Mouse (Mus musculus): ENCODE measurements around the gene Lypla2. TPM values are rescaled to one million over a fixed set of nuclear protein-coding genes. Genes with fewer than 3 reads are reported as not detected.
"Not testable (repeated sequence)": the region's sequence is repeated elsewhere in the genome, so short reads cannot be mapped to it uniquely, and the experiment has no call there.

Gene Lypla2
- total RNA-seq, 2 experiments from 2014 or later, result 64.7 to 65.4 TPM

DNA sequence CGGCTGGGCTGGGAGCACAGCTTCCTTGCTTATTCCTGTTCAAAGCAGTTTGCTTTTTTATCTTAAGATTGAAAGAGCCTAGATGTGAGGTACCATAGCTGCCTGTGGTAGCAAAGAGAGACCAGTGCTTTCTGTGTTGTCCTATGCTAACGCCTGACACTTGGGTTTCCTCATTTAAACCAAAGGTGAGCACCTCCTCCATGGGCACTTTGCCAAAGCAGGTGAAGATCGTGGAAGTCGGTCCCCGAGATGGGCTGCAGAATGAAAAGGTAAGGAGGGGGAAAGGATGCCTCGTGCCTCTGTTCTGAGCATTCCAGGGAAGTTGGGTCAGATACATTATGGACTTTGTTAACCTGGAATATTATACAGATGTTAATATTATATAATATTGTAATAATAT is 22.1 kb downstream of the Lypla2 start:
- no peak for DNase-seq (ENCODE audit: low spot score in 2 of 2)

DNA sequence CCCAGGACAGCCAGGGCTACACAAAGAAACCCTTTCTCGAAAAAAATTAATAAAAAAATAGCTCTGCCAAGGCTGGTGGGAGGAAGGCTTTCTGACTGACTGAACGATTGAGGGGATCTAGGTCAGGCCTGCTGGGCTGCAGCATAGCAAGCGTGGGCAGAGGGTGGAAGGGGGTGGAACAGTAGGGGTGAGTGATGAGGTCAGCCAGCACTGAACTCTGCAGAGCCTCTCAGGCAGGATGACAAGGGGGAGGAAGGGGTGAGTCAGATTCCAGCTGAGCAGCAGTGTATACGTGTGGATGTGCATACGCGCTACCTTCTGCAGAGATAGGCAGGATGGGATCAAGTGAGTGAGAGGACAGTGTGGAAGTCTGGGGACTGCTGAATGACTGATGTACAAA is 22.5 kb downstream of the Lypla2 start:
- no peak for DNase-seq (ENCODE audit: low spot score in 2 of 2)

- no peak for DNase-seq (ENCODE audit: low spot score in 2 of 2)
Observed at GRCm38 (mm10) chr4:135949475-135949874, 23.0 kb downstream of the Lypla2 start.

GRCm38 (mm10) chr4:135948142-135948541 is 24.3 kb downstream of the Lypla2 start:
- no peak for DNase-seq (ENCODE audit: low spot score in 2 of 2)

DNA sequence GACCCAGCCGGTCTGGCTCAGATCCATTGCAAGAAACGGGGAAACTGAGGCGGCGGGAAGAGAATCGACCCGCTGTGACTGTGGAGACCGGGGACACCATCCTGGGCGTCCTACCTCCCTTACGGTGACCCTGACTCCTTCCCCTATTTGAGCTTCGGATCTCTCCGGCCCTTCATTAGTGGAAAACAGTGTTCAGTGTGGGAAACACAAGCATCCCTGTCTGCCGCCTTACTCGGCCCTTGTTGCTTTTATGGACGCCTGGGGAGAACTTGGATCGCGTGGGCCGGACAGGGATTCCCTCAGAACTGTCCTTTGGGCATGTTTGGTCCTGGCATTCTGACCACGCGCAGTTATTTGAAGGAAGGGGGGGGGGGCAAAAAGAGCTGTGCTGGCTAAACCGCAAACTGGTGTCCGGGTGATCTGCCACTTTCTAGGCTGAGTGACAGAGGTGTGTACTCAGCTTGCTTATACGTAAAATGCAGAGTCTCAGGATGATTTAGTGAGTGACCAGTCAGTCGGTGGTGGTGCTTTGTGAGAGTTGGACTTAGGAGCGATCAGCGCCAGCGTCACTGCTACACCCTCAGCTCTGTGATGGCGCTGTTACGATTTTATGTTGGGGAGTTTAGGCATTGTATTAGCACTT is 25.6 kb downstream of the Lypla2 start:
- no peak for DNase-seq (ENCODE audit: low spot score in 2 of 2)

DNA sequence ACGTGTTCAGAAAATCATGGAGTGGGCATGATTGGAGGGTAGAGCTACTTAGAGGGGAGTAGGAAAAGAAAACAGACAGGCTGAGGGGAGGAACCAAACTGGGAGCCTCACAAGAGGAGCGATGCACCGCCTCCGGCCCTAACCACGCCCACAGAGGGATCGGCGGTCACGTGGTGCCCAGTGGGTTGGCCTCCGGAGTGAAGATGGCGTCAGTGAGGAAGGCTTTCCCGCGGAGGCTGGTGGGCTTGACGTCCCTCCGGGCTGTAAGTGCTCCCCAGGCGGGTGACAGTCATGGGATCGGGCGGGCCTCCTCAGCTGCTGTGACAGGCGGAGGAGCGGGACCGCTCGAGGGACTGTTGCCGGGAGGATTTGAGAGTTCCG is 26.2 kb downstream of the Lypla2 start, which contains the start of gene Hmgcl:
TSS of gene Hmgcl (plus strand) at position 171 of the 381 bp plus-strand sequence.
- peak; percentile 78 to 89 for DNase-seq (ENCODE audit: low spot score in 2 of 2)

- DNase-seq (ENCODE audit: low spot score in 2 of 2), result no peak
Observed at GRCm38 (mm10) chr4:135945706-135946105, 26.7 kb downstream of the Lypla2 start.

DNA sequence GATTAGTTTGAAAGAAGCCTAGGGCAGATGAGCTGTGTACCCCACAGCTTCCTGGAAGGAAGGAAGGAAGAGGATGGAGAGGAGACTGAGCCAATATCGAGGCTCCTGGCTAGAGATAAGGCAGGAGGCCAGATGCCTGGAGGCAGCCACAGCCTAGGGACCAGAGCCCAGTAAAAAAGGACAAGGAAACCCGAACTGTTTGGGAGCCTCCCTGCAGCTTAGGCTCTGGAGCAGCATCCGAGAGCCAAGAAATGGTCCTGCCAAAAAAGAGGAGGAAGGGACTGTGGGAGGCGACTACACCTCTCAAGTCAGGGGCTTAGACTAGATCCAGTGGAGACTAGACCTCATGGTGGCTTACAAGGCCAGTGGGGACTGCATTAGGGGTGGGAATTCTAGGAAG is 29.0 kb downstream of the Lypla2 start:
- no peak for DNase-seq (ENCODE audit: low spot score in 2 of 2)

GRCm38 (mm10) chr4:135942193-135942592 is 30.2 kb downstream of the Lypla2 start:
- DNase-seq (ENCODE audit: low spot score in 2 of 2), result no peak

GRCm38 (mm10) chr4:135941026-135941425 is 31.4 kb downstream of the Lypla2 start:
- not testable (repeated sequence) for DNase-seq (ENCODE audit: low spot score in 2 of 2)

DNA sequence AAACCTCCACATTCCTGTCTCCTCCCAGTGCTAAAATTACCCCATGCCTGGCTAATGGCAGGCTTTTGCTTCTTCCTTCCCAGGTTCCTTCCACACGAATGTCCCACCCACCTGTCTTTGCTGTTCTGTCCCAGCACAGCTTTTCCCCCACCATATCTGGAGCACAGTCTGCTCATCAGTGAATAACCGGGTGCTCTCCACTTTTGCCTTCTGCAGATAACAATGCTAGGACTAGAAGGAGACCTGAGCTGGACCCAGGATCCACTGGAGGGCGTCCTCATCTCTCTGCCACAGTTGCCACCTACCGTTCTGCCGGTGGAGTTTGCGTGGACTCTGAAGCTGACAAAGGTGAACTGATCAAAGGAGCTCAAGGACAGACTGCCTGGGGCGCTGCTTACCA is 33.6 kb downstream of the Lypla2 start:
- DNase-seq (ENCODE audit: low spot score in 2 of 2), result no peak

DNA sequence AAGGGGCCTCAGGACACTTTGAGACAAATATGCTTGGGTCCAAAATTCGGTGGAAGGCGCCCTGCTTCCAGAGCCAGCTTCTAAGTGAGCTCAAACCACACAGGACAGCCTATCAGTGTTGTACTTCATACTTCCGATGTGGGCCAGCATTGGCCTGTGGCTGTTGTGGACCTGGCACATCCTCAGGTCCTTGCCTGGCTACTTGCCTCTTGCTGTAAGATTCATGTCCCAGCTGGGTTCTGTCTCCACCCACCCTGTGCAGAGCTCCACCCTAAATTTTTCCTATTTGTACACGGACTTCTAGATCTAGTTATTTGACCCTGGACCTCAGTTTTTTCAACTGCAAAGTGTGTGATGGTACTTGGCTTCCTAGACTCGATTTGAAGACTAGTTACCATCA is 36.9 kb downstream of the Lypla2 start:
- DNase-seq (ENCODE audit: low spot score in 2 of 2), result no peak

DNA sequence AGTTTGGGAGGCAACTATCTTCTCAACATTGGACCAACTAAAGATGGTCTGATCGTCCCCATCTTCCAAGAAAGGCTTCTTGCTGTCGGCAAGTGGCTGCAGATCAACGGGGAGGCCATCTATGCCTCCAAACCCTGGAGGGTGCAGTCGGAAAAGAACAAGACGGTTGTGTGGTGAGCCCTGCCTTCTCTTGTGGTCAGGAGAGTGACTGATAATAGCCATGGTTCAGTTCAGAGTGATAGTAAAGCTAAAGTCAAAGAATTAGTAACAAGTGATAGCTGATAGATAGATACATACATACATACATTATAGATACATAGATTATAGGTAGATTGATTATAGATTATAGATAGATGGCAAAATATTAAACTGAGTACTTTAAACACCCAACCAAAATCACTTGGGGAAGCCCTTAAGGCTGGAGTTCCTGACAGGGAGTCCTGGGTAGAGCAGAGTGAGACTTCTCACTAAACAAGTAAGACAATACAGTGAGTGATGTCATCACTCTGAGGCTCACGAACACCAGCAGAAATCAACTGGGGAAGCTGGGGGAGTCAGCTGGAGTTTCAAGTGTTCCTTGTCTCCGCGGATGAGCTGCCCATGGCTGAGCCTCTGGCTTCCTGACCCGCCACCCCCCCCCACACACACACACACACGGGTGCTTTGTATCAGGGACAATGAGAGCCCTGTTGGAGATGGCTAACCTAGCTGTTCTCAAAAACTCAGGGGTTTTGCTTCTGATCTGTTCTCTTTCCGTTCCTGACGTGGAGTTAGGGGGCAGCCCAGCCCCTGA is 37.5 kb downstream of the Lypla2 start:
- DNase-seq (ENCODE audit: low spot score in 2 of 2), result no peak

DNA sequence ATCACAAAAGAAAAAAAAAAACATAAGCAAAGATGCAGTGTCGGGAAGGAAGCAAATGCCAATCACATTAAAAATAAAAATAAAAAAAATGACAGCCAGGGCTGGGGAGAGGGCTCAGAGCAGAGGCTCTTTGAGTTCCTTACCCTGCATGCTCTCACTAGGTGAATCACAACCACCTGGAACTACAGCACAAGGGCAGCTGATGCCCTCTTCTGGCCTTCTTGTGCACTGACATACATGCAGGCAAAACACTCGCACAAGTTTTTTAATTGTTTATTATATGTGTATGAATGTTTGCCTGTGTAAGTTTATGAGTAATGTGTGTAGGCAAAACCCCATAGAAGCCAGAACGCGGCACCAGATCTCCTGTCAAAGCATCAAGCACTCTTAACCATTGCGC is 40.6 kb downstream of the Lypla2 start:
- DNase-seq (ENCODE audit: low spot score in 2 of 2), result no peak

DNA sequence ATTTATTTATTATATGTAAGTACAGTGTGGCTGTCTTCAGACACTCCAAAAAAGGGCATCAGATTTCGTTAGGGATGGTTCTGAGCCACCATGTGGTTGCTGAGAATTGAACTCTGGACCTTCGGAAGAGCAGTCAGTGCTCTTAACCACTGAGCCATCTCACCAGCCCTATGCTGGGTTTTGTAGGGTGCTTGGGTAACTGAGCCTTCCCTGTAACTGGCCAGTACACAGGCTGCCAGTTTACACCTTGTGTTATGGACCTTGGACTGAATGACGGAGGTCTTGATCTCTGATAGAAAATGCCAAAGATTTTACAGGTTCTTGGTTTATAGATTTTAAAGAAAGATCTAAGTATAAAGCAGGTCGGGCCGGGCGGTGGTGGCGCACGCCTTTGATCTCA is 42.2 kb downstream of the Lypla2 start:
- no peak for DNase-seq (ENCODE audit: low spot score in 2 of 2)

GRCm38 (mm10) chr4:135929828-135930227 is 42.6 kb downstream of the Lypla2 start:
- DNase-seq (ENCODE audit: low spot score in 2 of 2), result no peak

- DNase-seq (ENCODE audit: low spot score in 2 of 2), result no peak
Observed at GRCm38 (mm10) chr4:135929405-135929804, 43.0 kb downstream of the Lypla2 start.

DNA sequence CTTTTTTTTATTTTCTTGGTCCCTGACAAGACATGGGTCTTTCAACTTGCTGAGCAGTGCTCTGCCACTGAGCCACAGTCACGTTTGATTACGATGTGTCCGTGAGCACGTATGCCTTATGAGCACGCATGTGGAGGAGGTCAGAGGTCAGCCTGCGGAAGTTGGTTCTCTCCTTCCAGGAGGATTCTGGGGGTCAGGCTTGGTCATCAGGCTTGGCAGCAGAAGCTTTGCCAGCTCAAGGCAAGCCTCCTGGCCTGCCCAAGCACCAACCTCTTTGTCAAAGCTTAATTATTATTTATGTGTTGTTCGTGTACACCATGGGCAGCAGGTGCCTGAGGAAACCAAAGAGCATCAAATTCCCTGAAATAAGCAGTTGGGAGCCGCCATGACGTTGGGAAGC is 44.0 kb downstream of the Lypla2 start:
- DNase-seq (ENCODE audit: low spot score in 2 of 2), result no peak

DNA sequence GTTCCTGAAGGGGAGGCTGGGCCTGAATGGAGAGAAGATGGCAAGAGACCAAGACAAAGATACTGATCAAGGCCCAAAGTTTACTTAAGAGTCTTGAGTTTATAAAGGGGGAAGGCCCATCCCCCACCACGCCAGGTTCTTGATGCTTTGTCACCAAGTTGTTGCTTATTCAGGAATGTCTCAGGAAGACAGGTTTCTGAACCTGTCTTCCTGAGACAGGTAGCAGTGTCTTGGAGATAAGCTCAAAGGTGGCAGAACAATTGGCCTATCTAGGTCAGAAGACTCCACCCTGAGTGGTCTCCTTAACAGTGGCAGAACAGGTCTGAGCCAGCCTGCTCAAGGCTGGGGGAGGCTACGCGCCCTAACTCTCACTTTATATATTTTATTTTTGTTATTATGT is 45.6 kb downstream of the Lypla2 start:
- DNase-seq (ENCODE audit: low spot score in 2 of 2), result no peak

DNA sequence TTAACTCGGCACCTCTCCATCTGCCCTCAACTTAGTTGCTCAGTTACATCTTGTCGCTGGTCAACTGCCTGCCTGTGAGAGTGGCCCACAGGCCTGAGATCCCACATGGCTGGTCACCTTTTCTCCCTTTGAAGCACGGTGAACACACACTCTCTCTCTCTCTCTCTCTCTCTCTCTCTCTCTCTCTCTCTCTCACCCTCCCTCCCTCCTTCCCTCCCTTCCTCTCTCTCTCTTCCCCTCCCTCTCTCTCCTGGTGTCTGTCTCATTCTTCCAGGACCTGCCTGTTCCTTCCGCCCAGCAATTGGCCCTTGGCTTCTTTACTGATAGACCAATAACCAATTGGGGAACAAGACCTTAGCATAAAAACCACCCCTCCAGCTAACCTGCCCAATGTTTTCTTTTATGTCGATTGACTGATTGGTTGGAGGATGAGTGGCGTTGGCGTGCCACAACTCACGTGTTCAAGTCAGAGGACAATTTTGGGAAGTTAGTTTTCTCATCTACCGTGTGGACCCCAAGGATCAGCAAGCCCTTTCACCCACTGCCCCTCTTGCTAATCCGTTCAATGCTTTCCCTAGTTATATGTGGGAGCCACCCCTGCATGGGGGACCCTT is 46.1 kb downstream of the Lypla2 start:
- DNase-seq (ENCODE audit: low spot score in 2 of 2), result no peak

GRCm38 (mm10) chr4:135925341-135925740 is 47.1 kb downstream of the Lypla2 start:
- DNase-seq (ENCODE audit: low spot score in 2 of 2), result no peak

DNA sequence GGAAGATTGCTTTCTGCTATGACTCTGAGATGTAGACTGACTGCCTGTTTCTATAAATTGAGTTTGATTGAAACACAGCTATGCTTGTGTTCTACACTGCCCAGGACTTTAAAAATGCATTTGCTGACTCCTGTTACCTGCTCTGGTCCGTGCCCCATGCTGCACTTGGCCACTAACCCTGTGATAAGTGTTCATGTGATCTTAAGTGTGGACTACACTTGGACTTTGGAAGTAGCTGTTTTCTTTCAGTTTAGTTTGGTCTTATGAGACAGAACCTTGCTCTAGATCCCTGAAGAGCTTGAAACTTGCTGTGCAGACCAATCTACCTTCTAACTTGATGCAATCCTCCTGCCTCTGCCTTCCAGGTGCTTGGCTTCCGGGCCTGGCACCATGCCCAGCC is 48.0 kb downstream of the Lypla2 start:
- DNase-seq (ENCODE audit: low spot score in 2 of 2), result no peak

Data from adrenal gland, postnatal 4 days (tissue).